Mouse (Mus musculus) heart, adult 18-20 months (tissue): Measurements from ENCODE around the gene Ahcyl2. TPM values are rescaled to one million over a fixed set of nuclear protein-coding genes. Genes with fewer than 3 reads are reported as not detected.

Experiments used
- DNase-seq, 2 experiments: peaks; one replicate each; pipeline ENCODE4 v3.0.0; 2021 to 2022; ENCODE audit warnings: mixed read lengths in 1 of 2
- total RNA-seq, 2 experiments: library from RNA; stranded (reverse); gene quantifications; 2 replicates each; pipeline ENCODE4 v1.2.3; 2021

Ahcyl2 gene
- total RNA-seq, 2 experiments from 2014 or later = 21.8 to 24.2 TPM

GRCm38 (mm10) chr6:29770672-29771321 lies 3.0 kb downstream of the Ahcyl2 start:
- no peak for DNase-seq

DNA sequence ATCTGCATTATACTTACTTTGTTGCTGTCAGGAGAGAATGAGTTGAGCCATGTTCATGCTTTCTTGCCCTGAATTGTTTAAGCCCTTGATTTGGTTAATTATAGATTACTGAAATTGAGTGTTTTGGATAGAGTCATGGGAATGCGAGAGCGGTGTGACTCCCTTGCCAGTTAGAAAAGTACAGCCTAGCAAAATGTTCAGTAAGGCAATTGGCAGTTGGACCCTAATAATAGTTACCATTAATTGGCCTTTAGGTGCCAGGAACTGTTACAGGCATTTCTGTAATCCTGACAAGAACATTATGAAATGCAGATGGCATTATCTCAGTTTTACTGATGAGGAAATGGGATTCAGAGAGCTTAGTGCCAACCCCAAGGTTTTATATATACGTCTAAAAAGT lies 4.4 kb downstream of the Ahcyl2 start:
- no peak for DNase-seq

DNA sequence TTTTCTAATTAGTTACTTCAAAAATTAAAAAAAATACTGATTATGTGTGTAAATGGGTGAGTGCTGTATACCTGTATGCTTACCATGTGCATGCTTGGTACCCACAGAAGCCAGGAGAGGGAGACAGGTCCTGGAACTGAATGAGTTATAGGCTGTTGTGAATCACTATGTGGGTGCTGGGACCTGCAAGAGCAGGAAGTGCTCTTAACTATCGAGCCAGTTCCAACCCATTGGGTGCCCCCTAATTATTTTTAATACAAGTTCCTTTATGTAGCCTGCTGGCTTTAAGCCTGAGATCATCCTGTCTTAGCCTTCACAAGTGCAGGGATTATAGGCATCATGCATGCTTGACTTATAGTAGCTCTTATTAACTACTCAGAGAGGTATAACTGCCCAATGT lies 6.3 kb downstream of the Ahcyl2 start:
- DNase-seq = no peak

DNA sequence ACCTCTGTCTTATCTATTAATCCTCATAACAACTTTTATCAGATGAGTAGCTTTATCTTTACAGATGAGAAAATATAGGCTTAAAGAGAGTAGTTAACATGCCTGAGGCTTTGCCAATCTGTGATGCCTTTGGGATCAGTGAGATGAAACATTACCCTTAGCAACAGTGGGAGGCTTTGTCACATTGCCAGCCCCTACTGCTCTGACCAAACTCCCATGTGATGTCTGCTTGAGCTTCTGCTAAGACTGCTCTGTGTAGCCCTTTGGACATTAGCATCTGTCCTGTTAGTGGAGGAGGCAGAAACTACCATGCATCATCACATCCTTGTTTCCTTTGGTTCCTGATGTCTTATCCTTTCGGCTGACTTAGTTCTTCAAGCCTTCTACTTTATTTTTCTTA lies 7.8 kb downstream of the Ahcyl2 start:
- DNase-seq = no peak

- DNase-seq = no peak
Observed at GRCm38 (mm10) chr6:29776542-29777237, 8.9 kb downstream of the Ahcyl2 start.

DNA sequence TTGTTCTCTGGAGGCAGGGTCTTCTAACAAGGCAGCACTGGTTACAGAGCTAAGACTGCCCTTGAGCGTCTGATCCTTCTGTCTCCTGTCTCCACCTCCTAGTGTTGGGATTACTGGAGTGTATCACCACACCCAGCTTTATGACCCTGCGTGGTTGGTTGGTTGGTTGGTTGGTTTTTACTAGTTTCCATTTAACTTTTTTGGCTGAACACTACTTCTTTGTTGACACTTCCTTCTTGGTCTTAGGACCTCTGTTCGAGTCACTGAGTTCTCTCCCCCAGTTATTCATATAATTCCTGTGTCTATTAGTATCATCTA lies 9.4 kb downstream of the Ahcyl2 start:
- DNase-seq = no peak

DNA sequence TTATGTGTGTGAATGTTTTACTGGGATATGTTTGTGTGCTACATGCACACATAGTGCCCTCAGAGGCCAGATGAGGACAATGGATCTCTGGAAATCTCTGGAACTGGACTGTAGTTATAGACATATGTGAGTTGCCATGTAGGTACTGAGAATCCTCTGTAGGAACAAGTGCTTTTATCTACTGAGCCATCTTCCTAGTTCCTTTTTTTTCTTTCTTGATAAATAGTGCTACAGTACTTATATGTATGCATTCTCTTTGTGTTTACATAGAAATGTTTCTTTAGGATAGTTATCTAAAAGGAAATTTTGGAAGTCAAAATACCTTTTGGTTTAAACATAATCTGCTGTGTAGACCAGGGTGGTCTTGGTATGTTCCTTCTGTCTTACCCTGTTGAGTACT lies 12.3 kb downstream of the Ahcyl2 start:
- DNase-seq = no peak

DNA sequence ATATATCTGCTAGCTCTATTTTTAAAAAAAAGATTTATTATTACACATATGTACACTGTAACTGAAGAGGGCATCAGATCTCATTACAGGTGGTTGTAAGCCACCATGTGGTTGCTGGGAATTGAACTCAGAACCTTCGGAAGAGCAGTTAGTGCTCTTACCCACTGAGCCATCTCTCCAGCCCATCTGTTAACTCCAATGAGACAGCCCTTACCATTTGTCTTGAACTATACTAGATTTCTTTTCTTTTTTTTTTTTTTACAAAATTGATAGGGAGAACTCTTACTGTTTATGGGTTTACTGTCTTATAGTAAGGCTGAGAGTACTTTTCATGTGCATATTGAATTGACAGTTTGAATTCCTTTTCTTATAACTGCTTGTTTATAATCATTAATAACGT lies 12.8 kb downstream of the Ahcyl2 start:
- no peak for DNase-seq

GRCm38 (mm10) chr6:29782239-29782638 lies 14.4 kb downstream of the Ahcyl2 start:
- DNase-seq = no peak

GRCm38 (mm10) chr6:29783960-29784359 lies 16.1 kb downstream of the Ahcyl2 start:
- no peak for DNase-seq

- no peak for DNase-seq
Observed at GRCm38 (mm10) chr6:29784413-29785021, 16.7 kb downstream of the Ahcyl2 start.

- DNase-seq = no peak
Observed at GRCm38 (mm10) chr6:29785759-29786158, 17.9 kb downstream of the Ahcyl2 start.

- DNase-seq = no peak
Observed at GRCm38 (mm10) chr6:29788779-29789350, 21.1 kb downstream of the Ahcyl2 start.

- DNase-seq = no peak
Observed at GRCm38 (mm10) chr6:29790014-29790698, 22.3 kb downstream of the Ahcyl2 start.

GRCm38 (mm10) chr6:29793520-29793919 lies 25.7 kb downstream of the Ahcyl2 start:
- no peak for DNase-seq

DNA sequence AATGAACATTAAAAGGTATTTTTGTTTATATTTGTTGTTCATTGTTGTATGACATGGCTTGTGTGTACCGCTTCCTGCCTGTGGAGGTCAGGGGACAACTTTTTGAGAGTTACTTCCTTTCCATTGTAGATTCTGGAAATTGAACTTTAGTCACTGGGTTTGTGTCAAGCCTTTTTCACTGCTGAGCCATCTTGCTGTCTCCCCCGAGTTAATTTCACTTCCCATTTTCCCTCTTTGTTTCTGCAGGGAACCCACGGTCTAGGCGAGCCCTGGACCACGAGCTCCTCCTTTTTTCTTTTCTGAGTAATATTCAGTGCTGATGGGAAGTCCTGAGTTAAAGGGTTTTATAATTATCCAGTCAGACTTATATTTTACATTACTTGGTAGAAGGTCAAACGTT lies 26.8 kb downstream of the Ahcyl2 start:
- peak; percentile 6 to 50 for DNase-seq

DNA sequence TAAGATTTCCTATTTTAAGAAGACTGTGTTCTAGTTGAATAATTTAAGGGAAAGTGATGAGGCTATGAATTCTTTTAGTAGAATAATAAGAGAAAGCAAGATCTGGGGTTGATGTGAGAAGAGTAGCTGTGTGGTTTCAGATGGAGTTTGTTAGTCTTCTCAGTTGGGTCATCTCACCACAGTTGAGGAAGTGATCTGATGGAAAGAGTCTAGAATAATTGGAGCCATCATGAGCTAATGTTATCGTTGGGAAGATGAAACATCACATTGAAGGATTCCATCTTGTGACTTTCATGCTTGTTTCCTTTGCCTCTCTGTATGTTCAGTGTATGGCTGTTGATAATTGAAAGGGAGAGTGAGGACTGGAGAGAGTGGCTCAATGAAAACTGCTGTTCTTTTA lies 35.2 kb downstream of the Ahcyl2 start:
- DNase-seq = no peak

GRCm38 (mm10) chr6:29804006-29804405 lies 36.2 kb downstream of the Ahcyl2 start:
- no peak for DNase-seq

GRCm38 (mm10) chr6:29805381-29805780 lies 37.6 kb downstream of the Ahcyl2 start:
- no peak for DNase-seq

GRCm38 (mm10) chr6:29812076-29812475 lies 44.3 kb downstream of the Ahcyl2 start:
- DNase-seq = no peak

DNA sequence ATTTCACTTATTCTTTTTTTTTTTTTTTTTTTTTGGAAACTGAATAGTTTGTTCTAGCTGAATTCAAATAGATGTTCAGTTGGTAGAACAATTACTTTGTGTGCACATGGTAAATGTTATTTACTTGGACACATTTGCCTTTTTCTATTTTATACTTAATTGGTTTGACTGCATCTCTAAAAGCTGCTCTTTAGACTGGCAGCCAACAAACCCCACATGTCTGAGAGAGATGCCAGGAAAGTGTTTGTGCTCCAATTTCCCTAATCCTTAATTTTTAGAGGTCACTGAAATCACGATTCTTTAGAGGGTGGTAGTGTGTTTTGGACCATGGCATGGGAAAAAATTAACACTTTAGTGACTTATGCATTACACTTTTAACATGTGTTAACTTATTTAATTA lies 44.8 kb downstream of the Ahcyl2 start:
- DNase-seq = no peak

- DNase-seq = peak; percentile 36 to 42
Observed at GRCm38 (mm10) chr6:29814616-29815015, 46.8 kb downstream of the Ahcyl2 start.

DNA sequence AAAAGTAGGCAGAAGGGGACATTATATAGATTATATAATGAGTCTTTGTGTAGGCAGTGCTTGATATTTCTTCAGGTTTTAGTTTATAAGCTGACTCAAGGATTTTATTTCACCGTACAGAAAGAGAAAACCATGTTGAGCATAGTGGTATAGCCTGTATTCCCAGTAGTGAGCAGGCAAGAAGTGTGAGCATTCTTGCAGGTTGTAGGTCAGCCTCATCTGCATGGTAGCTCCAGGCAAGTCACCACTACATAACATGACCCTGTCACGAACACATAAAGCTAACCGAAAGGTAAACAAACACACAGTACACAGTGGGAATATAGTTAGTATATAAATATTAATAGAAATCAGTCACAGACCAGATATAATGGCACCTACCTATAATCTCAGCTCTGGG lies 47.2 kb downstream of the Ahcyl2 start:
- no peak for DNase-seq
